Mouse (Mus musculus) erythroid progenitor cell, adult 5-6 weeks (primary cell): ENCODE data around the gene Gm45713. TPM values are rescaled to one million over a fixed set of nuclear protein-coding genes. Genes with fewer than 3 reads are reported as not detected.
A peak's percentile ranks its signal among the peaks of the same experiment; 100 is the strongest.
"Not testable (repeated sequence)": the region's sequence is repeated elsewhere in the genome, so short reads cannot be mapped to it uniquely, and the experiment has no call there.

Source experiments
- ATAC-seq: replicated peaks from 2 replicates; pipeline ENCODE4 v1.8.0; 2016; ENCODE audit warnings: moderate number of reproducible peaks, mild to moderate bottlenecking, moderate TSS enrichment, inconsistent platforms; ENCODE audit not compliant: poor library complexity, low FRiP score, severe bottlenecking
- total RNA-seq, 2 experiments: library from RNA; stranded (forward) in 1 of 2; stranded (reverse) in 1 of 2; fragments of 150-400 nt in 1 of 2; fragments of 186-747, 209-891 nt in 1 of 2; gene quantifications; 2 replicates each; pipeline versions ENCODE4 v1.2.3 to v1.2.4; 2015 to 2017; ENCODE audit warnings: low replicate concordance in 2 of 2

Gm45713 gene
- total RNA-seq, 2 experiments from 2014 or later = 0.98 TPM; not detected in 1

- ATAC-seq = no peak
Measured at GRCm38 (mm10) chr7:45126844-45127699, 9.0 kb downstream of the Gm45713 start.

GRCm38 (mm10) chr7:45126147-45126843 lies 9.7 kb downstream of the Gm45713 start:
- no peak for ATAC-seq

- not testable (repeated sequence) for ATAC-seq
Measured at GRCm38 (mm10) chr7:45125649-45126048, 10.4 kb downstream of the Gm45713 start.

- ATAC-seq = no peak
Measured at GRCm38 (mm10) chr7:45125144-45125600, 10.9 kb downstream of the Gm45713 start.

- ATAC-seq = peak; percentile 80
Measured at GRCm38 (mm10) chr7:45124224-45125143, 11.5 kb downstream of the Gm45713 start, which contains the start of gene Rps11. Gene Rps11 (minus strand): TSS chr7:45124439.

GRCm38 (mm10) chr7:45123186-45123570 lies 12.9 kb downstream of the Gm45713 start:
- ATAC-seq = no peak

- no peak for ATAC-seq
Measured at GRCm38 (mm10) chr7:45122561-45123185, 13.4 kb downstream of the Gm45713 start.

GRCm38 (mm10) chr7:45121966-45122365 lies 14.1 kb downstream of the Gm45713 start:
- no peak for ATAC-seq

GRCm38 (mm10) chr7:45121404-45121803 lies 14.6 kb downstream of the Gm45713 start:
- ATAC-seq = no peak

- no peak for ATAC-seq
Measured at GRCm38 (mm10) chr7:45119780-45120709, 16.0 kb downstream of the Gm45713 start.

- no peak for ATAC-seq
Measured at GRCm38 (mm10) chr7:45118336-45118735, 17.7 kb downstream of the Gm45713 start.

GRCm38 (mm10) chr7:45117566-45117965 lies 18.5 kb downstream of the Gm45713 start:
- ATAC-seq = no peak

GRCm38 (mm10) chr7:45113476-45113875 lies 22.6 kb downstream of the Gm45713 start:
- no peak for ATAC-seq

GRCm38 (mm10) chr7:45112529-45112928 lies 23.5 kb downstream of the Gm45713 start:
- ATAC-seq = no peak

- no peak for ATAC-seq
Measured at GRCm38 (mm10) chr7:45111940-45112339, 24.1 kb downstream of the Gm45713 start.

- not testable (repeated sequence) for ATAC-seq
Measured at GRCm38 (mm10) chr7:45110089-45110488, 25.9 kb downstream of the Gm45713 start.

GRCm38 (mm10) chr7:45107052-45107645 lies 28.9 kb downstream of the Gm45713 start:
- ATAC-seq = no peak

- no peak for ATAC-seq
Measured at GRCm38 (mm10) chr7:45106441-45106840, 29.6 kb downstream of the Gm45713 start.
